In genomic region chr3:101012131-101012571, GRCm38 (mm10) we compare ENCODE assay signal across 8 mouse cellular contexts. TPM values are rescaled to one million over a fixed set of nuclear protein-coding genes. Genes with fewer than 3 reads are reported as not detected.
DNase-seq lines count a peak whose midpoint lies in the region; ATAC-seq and TF ChIP-seq lines count a peak whose summit lies in the region.

No protein-coding gene starts in this region.

- 30% methylated on average over 10 of the region's 10 CpGs for WGBS in lung, postnatal 0 days
- 49% methylated on average over 10 of the region's 10 CpGs for WGBS in lung, adult 2 months
- WGBS in heart, embryonic 13.5 days, result 38% methylated on average over 10 of the region's 10 CpGs
- 65% methylated on average over 10 of the region's 10 CpGs for WGBS in midbrain, postnatal 0 days
- WGBS in liver, embryonic 12.5 days (ENCODE audit: insufficient replicate concordance), result 60% methylated on average over 10 of the region's 10 CpGs

- TF ChIP-seq POLR2A in lung, adult 2 months (IDR thresholded peaks at IDR 0.05; ENCODE audit: borderline replicate concordance, extremely low read depth, low read depth, low read length), result no peak

- H3K9ac ChIP-seq in lung, postnatal 0 days (replicated peaks; ENCODE audit: low read depth), result no peak overlapping the region
- no peak overlapping the region; the same call in 1 of the 2 replicates for H3K9ac ChIP-seq in heart, embryonic 13.5 days
- H3K9ac ChIP-seq in midbrain, postnatal 0 days (replicated peaks; ENCODE audit: low read length, poor library complexity, severe bottlenecking), result no peak overlapping the region
- no peak overlapping the region for H3K9ac ChIP-seq in liver, embryonic 12.5 days

- no peak for TF ChIP-seq CTCF in lung, postnatal 0 days (IDR thresholded peaks at IDR 0.05)
- no peak for TF ChIP-seq CTCF in lung, adult 2 months (IDR thresholded peaks at IDR 0.05; ENCODE audit: insufficient read depth, low read length)
- TF ChIP-seq CTCF in midbrain, postnatal 0 days (IDR thresholded peaks at IDR 0.05), result no peak

- H3K36me3 ChIP-seq in lung, postnatal 0 days (ENCODE audit: insufficient read depth, low read length), result no peaks in the 10 kb centered on the region
- no peaks in the 10 kb centered on the region for H3K36me3 ChIP-seq in heart, embryonic 13.5 days
- no peaks in the 10 kb centered on the region for H3K36me3 ChIP-seq in midbrain, postnatal 0 days (ENCODE audit: insufficient read depth, low read length)
- no peaks in the 10 kb centered on the region for H3K36me3 ChIP-seq in liver, embryonic 12.5 days

- no peak overlapping the region for H3K27ac ChIP-seq in lung, postnatal 0 days (ENCODE audit: low read length)
- peak overlapping the region; percentile 37 for H3K27ac ChIP-seq in heart, embryonic 13.5 days (replicated peaks)
- no peak overlapping the region for H3K27ac ChIP-seq in midbrain, postnatal 0 days (ENCODE audit: low read depth, low read length)
- H3K27ac ChIP-seq in liver, embryonic 12.5 days, result no peak overlapping the region

- no peaks in the 10 kb centered on the region for H3K9me3 ChIP-seq in lung, postnatal 0 days (ENCODE audit: low read length)
- no peaks in the 10 kb centered on the region for H3K9me3 ChIP-seq in heart, embryonic 13.5 days
- H3K9me3 ChIP-seq in midbrain, postnatal 0 days (ENCODE audit: low read length), result no peaks in the 10 kb centered on the region
- no peaks in the 10 kb centered on the region for H3K9me3 ChIP-seq in liver, embryonic 12.5 days (replicated peaks)

- no peaks in the 10 kb centered on the region; the same call in 1 of the 2 replicates for H3K4me1 ChIP-seq in lung, postnatal 0 days (ENCODE audit: insufficient read depth, low read depth, low read length)
- peaks cover 2% of the 10 kb centered on the region; the same call in 1 of the 2 replicates for H3K4me1 ChIP-seq in lung, adult 2 months (ENCODE audit: control insufficient read depth, insufficient read depth, low read length)
- peaks cover 42% of the 10 kb centered on the region for H3K4me1 ChIP-seq in heart, embryonic 13.5 days
- H3K4me1 ChIP-seq in midbrain, postnatal 0 days (ENCODE audit: insufficient read depth, low read length), result no peaks in the 10 kb centered on the region
- 0 out of 2 replicates have a peak, but pooled peaks cover 3% of the 10 kb centered on the region for H3K4me1 ChIP-seq in liver, embryonic 12.5 days

- no peak overlapping the region for H3K4me2 ChIP-seq in lung, postnatal 0 days (replicated peaks; ENCODE audit: low read depth, low read length)
- H3K4me2 ChIP-seq in heart, embryonic 13.5 days, result no peak overlapping the region
- H3K4me2 ChIP-seq in midbrain, postnatal 0 days (ENCODE audit: low read depth, low read length, poor library complexity, severe bottlenecking), result no peak overlapping the region
- H3K4me2 ChIP-seq in liver, embryonic 12.5 days, result no peak overlapping the region

- H3K27me3 ChIP-seq in lung, postnatal 0 days (replicated peaks; ENCODE audit: insufficient read depth, low read length), result no peaks in the 10 kb centered on the region
- no peaks in the 10 kb centered on the region for H3K27me3 ChIP-seq in heart, embryonic 13.5 days (replicated peaks)
- H3K27me3 ChIP-seq in midbrain, postnatal 0 days (ENCODE audit: insufficient read depth, low read length), result no peaks in the 10 kb centered on the region
- H3K27me3 ChIP-seq in liver, embryonic 12.5 days (replicated peaks), result no peaks in the 10 kb centered on the region

- 0 out of 2 replicates have a peak, but pooled peaks have one; percentile 33 for TF ChIP-seq EP300 in lung, postnatal 0 days (IDR thresholded peaks at IDR 0.05)

- no peak for DNase-seq in frontal cortex, postnatal 25 days (ENCODE audit: low spot score in 2 of 2)
- peak; percentile 27 for DNase-seq in lung, postnatal 0 days (ENCODE audit: low spot score)
- no peak for DNase-seq in lung, adult 2 months
- peak; percentile 41 for DNase-seq in midbrain, postnatal 0 days (ENCODE audit: low spot score)
- no peak for DNase-seq in spleen, adult 12 weeks (ENCODE audit: low spot score)

- peak; percentile 69; the same call in 1 of the 2 replicates for ATAC-seq in frontal cortex, adult (ENCODE audit: low TSS enrichment)
- peak; percentile 77 for ATAC-seq in lung, postnatal 0 days
- no peak for ATAC-seq in heart, embryonic 13.5 days (ENCODE audit: extremely low read depth, insufficient number of reproducible peaks, low FRiP score, low TSS enrichment)
- peak; percentile 65; the same call in 1 of the 2 replicates for ATAC-seq in midbrain, postnatal 0 days (ENCODE audit: low FRiP score)
- ATAC-seq in liver, embryonic 12.5 days, result no peak

- H3K4me3 ChIP-seq in lung, postnatal 0 days (ENCODE audit: low read depth, low read length), result no peak overlapping the region
- no peak overlapping the region for H3K4me3 ChIP-seq in lung, adult 2 months (replicated peaks; ENCODE audit: extremely low read depth, low read depth, low read length)
- H3K4me3 ChIP-seq in heart, embryonic 13.5 days, result no peak overlapping the region
- H3K4me3 ChIP-seq in midbrain, postnatal 0 days (ENCODE audit: low read depth, low read length), result no peak overlapping the region
- no peak overlapping the region for H3K4me3 ChIP-seq in liver, embryonic 12.5 days

RNA-seq across cellular contexts. Expression of gene Cd101, which starts 17.2 kb away (rescaled TPM):
- polyA plus RNA-seq in lung, postnatal 0 days (2015; fragmentation: Nextera tagmentation; extraction: Ambion mirVana), result 0.90 and 0.92 TPM in 2 replicates
- 1.5 and 1.8 TPM in 2 replicates for polyA plus RNA-seq in lung, adult 2 months (2012; rRNA removed)
- 0.37 and 0.47 TPM in 2 replicates for polyA plus RNA-seq in heart, embryonic 13.5 days (2015; fragmentation: Nextera tagmentation; extraction: Ambion mirVana)
- 0.44 TPM in 1 of 2 replicates, not detected in the other for total RNA-seq in midbrain, postnatal 0 days (2014; rRNA removed)
- polyA plus RNA-seq in midbrain, postnatal 0 days (2015; fragmentation: Nextera tagmentation; extraction: Ambion mirVana), result 0.07 TPM in 1 of 2 replicates, not detected in the other
- 0.04 and 0.08 TPM in 2 replicates for polyA plus RNA-seq in liver, embryonic 12.5 days (2016; fragmentation: Nextera tagmentation; extraction: Ambion mirVana)

RNA-seq across cellular contexts. Expression of gene Ttf2, which starts 42.7 kb away (rescaled TPM):
- 3.6 and 4.0 TPM in 2 replicates for polyA plus RNA-seq in lung, postnatal 0 days (2015; fragmentation: Nextera tagmentation; extraction: Ambion mirVana)
- polyA plus RNA-seq in lung, adult 2 months (2012; rRNA removed), result 2.3 and 3.0 TPM in 2 replicates
- 10.4 and 11.7 TPM in 2 replicates for polyA plus RNA-seq in heart, embryonic 13.5 days (2015; fragmentation: Nextera tagmentation; extraction: Ambion mirVana)
- total RNA-seq in midbrain, postnatal 0 days (2014; rRNA removed), result 3.6 and 3.7 TPM in 2 replicates
- polyA plus RNA-seq in midbrain, postnatal 0 days (2015; fragmentation: Nextera tagmentation; extraction: Ambion mirVana), result 1.5 and 1.9 TPM in 2 replicates
- 13.8 and 13.9 TPM in 2 replicates for polyA plus RNA-seq in liver, embryonic 12.5 days (2016; fragmentation: Nextera tagmentation; extraction: Ambion mirVana)

Comparison
In these comparisons a context has a peak if more than half of its experiments do, and no peak if none do; other contexts are left out.
1. DNase-seq: peak in lung, postnatal 0 days (single experiment) and midbrain, postnatal 0 days (single experiment); none in frontal cortex, postnatal 25 days (0 of 2), lung, adult 2 months (single experiment) and spleen, adult 12 weeks (single experiment).
2. ATAC-seq: peak in frontal cortex, adult (single experiment), lung, postnatal 0 days (single experiment) and midbrain, postnatal 0 days (single experiment); none in heart, embryonic 13.5 days (single experiment) and liver, embryonic 12.5 days (single experiment).